Mouse (Mus musculus) kidney, postnatal 36 days (tissue): ENCODE results near the gene Cox8a.

Source experiments
- DNase-seq, 2 experiments: peaks; one replicate each; pipeline ENCODE4 v3.0.0; 2021 to 2022; ENCODE audit warnings: mixed read lengths in 2 of 2

Gene Cox8a

GRCm38 (mm10) chr19:7217162-7217925 lies at the start of gene Cox8a:
TSS of gene Cox8a (minus strand) at chr19:7217616.
- DNase-seq = peak; percentile 97 to 99

- DNase-seq = no peak
These were observed 49.0 kb upstream of the Cox8a start for GRCm38 (mm10) chr19:7266421-7266831.

- no peak for DNase-seq
These were observed 48.2 kb upstream of the Cox8a start for GRCm38 (mm10) chr19:7265478-7266191.

GRCm38 (mm10) chr19:7264766-7265331 lies 47.4 kb upstream of the Cox8a start:
- DNase-seq = peak; percentile 37 to 44

- peak; percentile 77 to 94 for DNase-seq
These were observed 46.8 kb upstream of the Cox8a start for GRCm38 (mm10) chr19:7264088-7264765.

- no peak for DNase-seq
These were observed 45.2 kb upstream of the Cox8a start for GRCm38 (mm10) chr19:7262592-7262991.

GRCm38 (mm10) chr19:7261964-7262363 lies 44.5 kb upstream of the Cox8a start:
- DNase-seq = no peak

- DNase-seq = no peak
These were observed 44.1 kb upstream of the Cox8a start for GRCm38 (mm10) chr19:7261476-7261875.

- peak in 1 of 2 experiments; percentile 47 for DNase-seq
These were observed 40.5 kb upstream of the Cox8a start for GRCm38 (mm10) chr19:7257881-7258280.

- no peak for DNase-seq
These were observed 28.6 kb upstream of the Cox8a start for GRCm38 (mm10) chr19:7246021-7246420.

GRCm38 (mm10) chr19:7240782-7241690 lies 23.6 kb upstream of the Cox8a start, which contains the start of gene Naa40:
TSS of gene Naa40 (minus strand) at chr19:7241183.
- DNase-seq = peak; percentile 95 to 97

- no peak for DNase-seq
These were observed 22.9 kb upstream of the Cox8a start for GRCm38 (mm10) chr19:7240291-7240690.

- no peak for DNase-seq
These were observed 22.2 kb upstream of the Cox8a start for GRCm38 (mm10) chr19:7239574-7239973.

GRCm38 (mm10) chr19:7236742-7237141 lies 19.3 kb upstream of the Cox8a start:
- no peak for DNase-seq

- peak in 1 of 2 experiments; percentile 25 for DNase-seq
These were observed 18.6 kb upstream of the Cox8a start for GRCm38 (mm10) chr19:7236011-7236410.

- DNase-seq = no peak
These were observed 18.0 kb upstream of the Cox8a start for GRCm38 (mm10) chr19:7235461-7235860.

- peak; percentile 74 to 85 for DNase-seq
These were observed 17.3 kb upstream of the Cox8a start for GRCm38 (mm10) chr19:7234537-7235221.

GRCm38 (mm10) chr19:7226511-7226914 lies 9.1 kb upstream of the Cox8a start:
- DNase-seq = peak; percentile 74 to 79

GRCm38 (mm10) chr19:7225096-7225690 lies 7.8 kb upstream of the Cox8a start:
- peak; percentile 71 to 72 for DNase-seq

- DNase-seq = peak in 1 of 2 experiments; percentile 38
These were observed 6.8 kb upstream of the Cox8a start for GRCm38 (mm10) chr19:7224253-7224652.

GRCm38 (mm10) chr19:7223488-7223887 lies 6.1 kb upstream of the Cox8a start:
- DNase-seq = no peak
